27 mouse cellular contexts compared by ENCODE assay signal in genomic region chr5:150652578-150652977, GRCm38 (mm10).
"Had no signal": no experiment of that assay in that cellular context is flagged by ENCODE, and none has a peak within 500 bp of the region (broad histone marks: within the 10 kb centered on the region; RNA-seq: fewer than 3 reads in every experiment).

No protein-coding gene starts in this region.

- H3K4me2 ChIP-seq: heart, embryonic 11.5 days; heart, embryonic 13.5 days; heart, embryonic 15.5 days; hindbrain, embryonic 12.5 days; hindbrain, embryonic 14.5 days; intestine, embryonic 15.5 days; limb, embryonic 13.5 days; limb, embryonic 15.5 days; liver, embryonic 12.5 days had no signal

- H3K27ac ChIP-seq: gastrocnemius, adult 2 months; heart, adult 2 months; heart, embryonic 13.5 days; heart, embryonic 15.5 days; hindbrain, embryonic 10.5 days; hindbrain, embryonic 12.5 days; hindbrain, embryonic 14.5 days; intestine, embryonic 15.5 days; layer of hippocampus, adult 2 months; left cerebral cortex, adult 2 months; limb, embryonic 13.5 days; limb, embryonic 15.5 days; liver, embryonic 12.5 days; liver, embryonic 14.5 days had no signal

- H3K27me3 ChIP-seq: heart, embryonic 13.5 days; heart, embryonic 15.5 days; hindbrain, embryonic 12.5 days; intestine, embryonic 15.5 days; limb, embryonic 13.5 days; limb, embryonic 15.5 days; liver, embryonic 12.5 days had no signal

- DNase-seq: gastrocnemius, adult 2 months; gastrocnemius, postnatal 10 days; gastrocnemius, postnatal 25 days; heart, adult 2 months; heart, postnatal 14 days; heart, postnatal 4 days; kidney, adult 18-20 months; kidney, adult 8-10 months; kidney, postnatal 10 days; kidney, postnatal 25 days; kidney, postnatal 4 days; left cerebral cortex, postnatal 4 days had no signal

- H3K4me1 ChIP-seq: hindbrain, embryonic 10.5 days; intestine, embryonic 15.5 days; limb, embryonic 15.5 days had no signal

- ATAC-seq: hindbrain, embryonic 16.5 days; inflammation-experienced regulatory T-cells, adult 6 months; intestine, embryonic 15.5 days; liver, embryonic 12.5 days had no signal

- H3K4me3 ChIP-seq: gastrocnemius, adult 2 months; heart, adult 2 months; heart, embryonic 13.5 days; heart, embryonic 15.5 days; hindbrain, embryonic 10.5 days; hindbrain, embryonic 12.5 days; intestine, embryonic 15.5 days; layer of hippocampus, adult 2 months; left cerebral cortex, adult 2 months; limb, embryonic 13.5 days; limb, embryonic 15.5 days; liver, embryonic 12.5 days had no signal

- H3K9ac ChIP-seq: heart, embryonic 13.5 days; heart, embryonic 15.5 days; hindbrain, embryonic 12.5 days; hindbrain, embryonic 14.5 days; intestine, embryonic 15.5 days; limb, embryonic 13.5 days; limb, embryonic 15.5 days; liver, embryonic 12.5 days; liver, embryonic 14.5 days had no signal

- H3K9me3 ChIP-seq: heart, embryonic 13.5 days; heart, embryonic 15.5 days; hindbrain, embryonic 10.5 days; hindbrain, embryonic 12.5 days; intestine, embryonic 15.5 days; limb, embryonic 13.5 days; limb, embryonic 15.5 days; liver, embryonic 12.5 days had no signal
